Mouse (Mus musculus) CD4-positive, CD25-positive, alpha-beta regulatory T cell, adult 4 months (primary cell): ENCODE data around the gene Gm49027. TPM values are rescaled to one million over a fixed set of nuclear protein-coding genes. Genes with fewer than 3 reads are reported as not detected.

Experiments
- ATAC-seq: one replicate; pipeline ENCODE4 v1.8.0; 2017
- polyA plus RNA-seq, 2 experiments: library from polyadenylated mRNA; unstranded; fragments of 100-300 nt; shearing (Covaris generic); gene quantifications; one replicate each; pipeline ENCODE4 v1.2.1; 2017

Gm49027 gene
- polyA plus RNA-seq, 2 experiments from 2014 or later: not detected

GRCm38 (mm10) chr5:123499717-123500116 is 25.6 kb downstream of the Gm49027 start:
- peak; percentile 30 for ATAC-seq

- no peak for ATAC-seq
These were observed 35.4 kb downstream of the Gm49027 start for GRCm38 (mm10) chr5:123489935-123490334.

GRCm38 (mm10) chr5:123489112-123489785 is 36.0 kb downstream of the Gm49027 start, which contains the start of the genes Lrrc43 and Il31:
Gene Lrrc43, plus strand, starts transcription at chr5:123489305.
Gene Il31, minus strand, starts transcription at chr5:123489489.
- no peak for ATAC-seq

GRCm38 (mm10) chr5:123487659-123488395 is 37.5 kb downstream of the Gm49027 start:
- no peak for ATAC-seq

- ATAC-seq: no peak
These were observed 51.5 kb downstream of the Gm49027 start for GRCm38 (mm10) chr5:123473817-123474216.

GRCm38 (mm10) chr5:123470784-123471400 is 54.4 kb downstream of the Gm49027 start:
- peak; percentile 92 for ATAC-seq

- ATAC-seq: no peak
These were observed 60.6 kb downstream of the Gm49027 start for GRCm38 (mm10) chr5:123464638-123465037.

Other genes with a start within 250 kb of the Gm49027 start
- gene Bcl7a, start 181.7 kb downstream of the Gm49027 start, polyA plus RNA-seq: 1 to 10 TPM; 7.2 to 9.8 TPM
- gene Mlxip, start 130.7 kb downstream of the Gm49027 start, polyA plus RNA-seq: 10 to 100 TPM; 18.9 to 19.9 TPM
- gene Lrrc43, start 36.2 kb downstream of the Gm49027 start, polyA plus RNA-seq: not detected
- gene Il31, start 36.0 kb downstream of the Gm49027 start, polyA plus RNA-seq: not detected
- gene B3gnt4, start 15.0 kb downstream of the Gm49027 start, polyA plus RNA-seq: 1 to 10 TPM in 1 of 2 experiments, not detected in 1; 1.4 TPM
- gene Diablo, start 1.3 kb downstream of the Gm49027 start, polyA plus RNA-seq: 10 to 100 TPM; 85.0 to 99.0 TPM
- 10 to 100 TPM; 38.3 to 53.6 TPM for gene Vps33a, start 47.5 kb upstream of the Gm49027 start, polyA plus RNA-seq
- gene Clip1, start 159.1 kb upstream of the Gm49027 start, polyA plus RNA-seq: 10 to 100 TPM; 48.4 to 51.4 TPM
- 10 to 100 TPM; 55.3 to 67.5 TPM for gene Zcchc8, start 195.6 kb upstream of the Gm49027 start, polyA plus RNA-seq
- 100 to 1,000 TPM; 160 to 180 TPM for gene Rsrc2, start 223.9 kb upstream of the Gm49027 start, polyA plus RNA-seq
- 1 to 10 TPM; 2.8 to 4.2 TPM for gene Kntc1, start 224.2 kb upstream of the Gm49027 start, polyA plus RNA-seq